17 mouse cellular contexts compared by ENCODE assay signal in genomic region chr7:6183802-6184201, GRCm38 (mm10). TPM values are rescaled to one million over a fixed set of nuclear protein-coding genes. Genes with fewer than 3 reads are reported as not detected.
DNase-seq lines count a peak whose midpoint lies in the region; ATAC-seq and TF ChIP-seq lines count a peak whose summit lies in the region.
"Had no signal": no experiment of that assay in that cellular context is flagged by ENCODE, and none has a peak within 500 bp of the region (broad histone marks: within the 10 kb centered on the region; RNA-seq: fewer than 3 reads in every experiment).

No protein-coding gene starts in this region.

- H3K9me3 ChIP-seq in ES-E14 (ENCODE audit: control insufficient read depth, insufficient read depth, low read depth, low read length): no peaks in the 10 kb centered on the region
- H3K9me3 ChIP-seq: limb, embryonic 10.5 days; neural tube, embryonic 15.5 days had no signal

- H3K36me3 ChIP-seq in ES-E14 (ENCODE audit: control insufficient read depth, insufficient read depth, low read length, poor library complexity, severe bottlenecking): peaks cover 30% of the 10 kb centered on the region

- no peak for DNase-seq in frontal cortex, postnatal 14 days (ENCODE audit: low spot score in 2 of 2)
- peak; percentile 20 to 35 for DNase-seq in layer of hippocampus, adult 18-20 months (ENCODE audit: low spot score in 2 of 2)
- no peak for DNase-seq in layer of hippocampus, adult 8-10 months (ENCODE audit: low spot score in 2 of 2)
- no peak for DNase-seq in ES-E14 (ENCODE audit: low read depth, low spot score)
- peak; percentile 65 to 77 for DNase-seq in cerebellum, postnatal 36 days
- DNase-seq in adrenal gland, postnatal 4 days (ENCODE audit: low spot score in 2 of 2): no peak
- DNase-seq in right cerebral cortex, postnatal 4 days: no peak
- DNase-seq: adrenal gland, postnatal 10 days; heart, postnatal 36 days; lung, postnatal 10 days; spleen, adult 18-20 months had no signal

- in situ Hi-C loops in ES-E14 (cut with MboI; ENCODE audit: low sequenced_read_pairs in 2 of 2, unreplicated experiment in 2 of 2): no loop called here

- H3K4me3 ChIP-seq in ES-E14 (ENCODE audit: insufficient read depth in 1 of 2, low read depth in 1 of 2, low read length in 2 of 2, poor library complexity in 1 of 2, severe bottlenecking in 1 of 2): peak overlapping the region; percentile 22 to 52; a peak in 3 of 4 replicates
- H3K4me3 ChIP-seq: limb, embryonic 10.5 days; neural tube, embryonic 15.5 days had no signal

- peak overlapping the region; percentile 42; the same call in 1 of the 2 replicates for H3K9ac ChIP-seq in ES-E14 (ENCODE audit: insufficient read depth, low read depth, low read length, poor library complexity, severe bottlenecking)
- H3K9ac ChIP-seq: neural tube, embryonic 15.5 days had no signal

- no peak overlapping the region; the same call in 1 of the 2 replicates for H3K27ac ChIP-seq in ES-E14 (ENCODE audit: insufficient read depth, low read depth, low read length, poor library complexity, severe bottlenecking)
- H3K27ac ChIP-seq: limb, embryonic 10.5 days; neural tube, embryonic 15.5 days had no signal

- H3K4me1 ChIP-seq in ES-E14 (ENCODE audit: control insufficient read depth in 2 of 2, insufficient read depth in 2 of 2, low read length in 2 of 2, poor library complexity in 1 of 2): no peaks in the 10 kb centered on the region
- H3K4me1 ChIP-seq: limb, embryonic 10.5 days; neural tube, embryonic 15.5 days had no signal

- ATAC-seq in frontal cortex, adult (ENCODE audit: low TSS enrichment): peak; percentile 80

TF ChIP-seq in ES-E14, 5 proteins besides CTCF, POLR2A, EP300 and RAD21:
- no peak for TF ChIP-seq ZC3H11A (IDR thresholded peaks at IDR 0.05; ENCODE audit: borderline replicate concordance, low read depth, low read length)
- no peak for TF ChIP-seq CHD2 (IDR thresholded peaks at IDR 0.05; ENCODE audit: low read depth, low read length)
- TF ChIP-seq MAFK (IDR thresholded peaks at IDR 0.05; ENCODE audit: insufficient read depth, low read depth, low read length): no peak
- no peak for TF ChIP-seq HCFC1 (IDR thresholded peaks at IDR 0.05; ENCODE audit: borderline replicate concordance, insufficient read depth, low read length)
- no peak for TF ChIP-seq ZNF384 (IDR thresholded peaks at IDR 0.05; ENCODE audit: low read depth, low read length)
TF ChIP-seq in ES-E14: peak in this region for 0.

RNA-seq across cellular contexts. Expression of gene Zfp444, which starts 11.8 kb away (rescaled TPM):
- total RNA-seq in layer of hippocampus, adult 18-20 months (2021): 10 to 100 TPM; 45.8 to 61.9 TPM
- total RNA-seq in layer of hippocampus, adult 8-10 months (2022): 10 to 100 TPM; 45.2 to 59.5 (median 54.9) TPM
- 16.6 and 21.6 TPM in 2 replicates for total RNA-seq in ES-E14 (2012; rRNA removed)
- total RNA-seq in adrenal gland, postnatal 4 days (2021): 10 to 100 TPM; 31.3 to 36.3 TPM

RNA-seq across cellular contexts. Expression of gene Galp, which starts 13.1 kb away (rescaled TPM):
- not detected for total RNA-seq in layer of hippocampus, adult 18-20 months (2021)
- total RNA-seq in layer of hippocampus, adult 8-10 months (2022): not detected
- not detected in 2 replicates for total RNA-seq in ES-E14 (2012; rRNA removed)
- not detected for total RNA-seq in adrenal gland, postnatal 4 days (2021)
- total RNA-seq: adrenal gland, postnatal 10 days; common myeloid progenitor, adult 5-6 weeks; gastrocnemius, adult 18-20 months; heart, postnatal 36 days; midbrain, postnatal 0 days had no signal

RNA-seq across cellular contexts. Expression of gene Zfp787, which starts 28.0 kb away (rescaled TPM):
- total RNA-seq in layer of hippocampus, adult 18-20 months (2021): 10 to 100 TPM; 27.5 to 28.5 TPM
- total RNA-seq in layer of hippocampus, adult 8-10 months (2022): 10 to 100 TPM; 22.1 to 29.3 (median 27.7) TPM
- 20.9 and 29.0 TPM in 2 replicates for total RNA-seq in ES-E14 (2012; rRNA removed)
- total RNA-seq in adrenal gland, postnatal 4 days (2021): 10 to 100 TPM; 79.3 to 83.7 TPM

RNA-seq across cellular contexts. Expression of gene Zscan5b, which starts 38.3 kb away (rescaled TPM):
- total RNA-seq in layer of hippocampus, adult 18-20 months (2021): not detected
- total RNA-seq in layer of hippocampus, adult 8-10 months (2022): not detected
- total RNA-seq in ES-E14 (2012; rRNA removed): 2.1 and 3.3 TPM in 2 replicates
- not detected for total RNA-seq in adrenal gland, postnatal 4 days (2021)
- total RNA-seq: adrenal gland, postnatal 10 days; common myeloid progenitor, adult 5-6 weeks; gastrocnemius, adult 18-20 months; heart, postnatal 36 days; midbrain, postnatal 0 days had no signal

Comparison
In these comparisons a context has a peak if more than half of its experiments do, and no peak if none do; other contexts are left out.
1. DNase-seq: peak in layer of hippocampus, adult 18-20 months (2 of 2) and cerebellum, postnatal 36 days (2 of 2); none in frontal cortex, postnatal 14 days (0 of 2), layer of hippocampus, adult 8-10 months (0 of 2), ES-E14 (single experiment), adrenal gland, postnatal 4 days (0 of 2) and right cerebral cortex, postnatal 4 days (single experiment).